Mouse (Mus musculus) liver, embryonic 14.5 days (tissue): ENCODE results near the gene Jund.

Experiments
- CTCF ChIP-seq: IDR thresholded peaks from 2 replicates; pipeline ENCODE4 v1.5.1; 2016; ENCODE audit warnings: antibody characterized with exemption, low read depth, control low read depth
- EP300 ChIP-seq: IDR thresholded peaks from 2 replicates; pipeline ENCODE4 v1.6.1; 2016; ENCODE audit warnings: antibody characterized with exemption, low read depth

DNA sequence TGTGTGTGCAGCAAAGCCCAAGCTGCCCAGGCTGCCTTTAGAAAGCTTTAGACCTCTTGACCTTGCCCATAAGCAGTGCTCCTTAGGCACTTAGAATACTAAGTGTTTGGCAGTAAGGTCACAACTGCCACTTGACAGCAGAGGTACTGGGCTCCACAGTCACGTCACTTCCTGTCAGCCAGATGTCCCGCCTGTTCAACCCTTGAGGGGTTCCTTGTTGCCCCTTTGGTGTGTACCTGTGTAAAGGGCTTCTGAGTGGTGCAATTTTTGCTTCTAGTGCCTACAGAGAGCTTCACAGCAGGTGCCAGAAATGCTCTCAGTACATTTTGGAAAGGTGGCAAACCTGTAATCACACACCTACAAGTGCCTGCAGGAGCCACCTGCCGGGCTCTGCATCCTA lies 39.5 kb downstream of the Jund start:
- no peak for TF ChIP-seq EP300
- no peak for TF ChIP-seq CTCF
